Mouse (Mus musculus) embryonic facial prominence, embryonic 15.5 days (tissue): ENCODE data around the gene Lrrk2. TPM values are rescaled to one million over a fixed set of nuclear protein-coding genes. Genes with fewer than 3 reads are reported as not detected.

Experiments used
- ATAC-seq: fragments of 200-750 bp; cut with Nextera tagmentation; 2 replicates; pipeline ENCODE4 v1.8.0; 2017; ENCODE audit warnings: low read depth, moderate TSS enrichment; ENCODE audit not compliant: insufficient number of reproducible peaks, low FRiP score, low TSS enrichment
- H3K27ac ChIP-seq: fragments of 300-500 bp; sonication (generic); replicated peaks from 2 replicates; pipeline ENCODE4 v1.5.1; 2015; ENCODE audit warnings: mild to moderate bottlenecking, inconsistent platforms
- H3K27me3 ChIP-seq: fragments of 300-500 bp; sonication (generic); 2 replicates; pipeline ENCODE4 v1.6.1; 2015; ENCODE audit warnings: inconsistent platforms
- H3K36me3 ChIP-seq: fragments of 300-500 bp; sonication (generic); 2 replicates; pipeline ENCODE4 v1.6.1; 2015; ENCODE audit warnings: mild to moderate bottlenecking, inconsistent platforms
- H3K4me1 ChIP-seq: fragments of 300-500 bp; sonication (generic); 2 replicates; pipeline ENCODE4 v1.6.1; 2015; ENCODE audit warnings: inconsistent platforms
- H3K4me2 ChIP-seq: fragments of 300-500 bp; sonication (generic); replicated peaks from 2 replicates; pipeline ENCODE4 v1.6.1; 2015; ENCODE audit warnings: mild to moderate bottlenecking, inconsistent platforms
- H3K4me3 ChIP-seq: fragments of 300-500 bp; sonication (generic); replicated peaks from 2 replicates; pipeline ENCODE4 v1.5.1; 2015; ENCODE audit warnings: mild to moderate bottlenecking, inconsistent platforms
- H3K9ac ChIP-seq: fragments of 300-500 bp; sonication (generic); 2 replicates; pipeline ENCODE4 v1.6.1; 2015; ENCODE audit warnings: inconsistent platforms
- H3K9me3 ChIP-seq: fragments of 300-500 bp; sonication (generic); replicated peaks from 2 replicates; pipeline ENCODE4 v1.6.1; 2016; ENCODE audit warnings: inconsistent platforms
- WGBS: fragments of 180-500 bp; shearing (Covaris S2); methylation state at CpG from one replicate; pipeline ENCODE4 v1.1.7; 2015; 5-methylcytosine and 5-hydroxymethylcytosine counted together
- polyA plus RNA-seq: library from polyadenylated mRNA; unstranded; fragments of >200 nt; fragmentation: Nextera tagmentation; extraction: Ambion mirVana; gene quantifications from 2 replicates; pipeline ENCODE4 v1.2.1, GENCODE M21; 2015

Lrrk2 gene
- polyA plus RNA-seq, 1 experiment from 2014 or later: 5.7 TPM

- Histone ChIP-seq H3K4me3 (no peak overlapping the region), H3K9me3 (no peaks in the 10 kb centered on the region), H3K4me2 (no peak overlapping the region), H3K27me3 (no peaks in the 10 kb centered on the region), H3K4me1 (no peaks in the 10 kb centered on the region), H3K36me3 (no peaks in the 10 kb centered on the region), H3K27ac (no peak overlapping the region), H3K9ac (no peak overlapping the region)
- 54% methylated on average over 7 of the region's 7 CpGs for WGBS
- ATAC-seq: no peak
Measured at GRCm38 (mm10) chr15:91651493-91651892, 21.5 kb upstream of the Lrrk2 start.

- Histone ChIP-seq H3K4me1 (no peaks in the 10 kb centered on the region), H3K4me2 (no peak overlapping the region), H3K4me3 (no peak overlapping the region), H3K27ac (no peak overlapping the region), H3K36me3 (no peaks in the 10 kb centered on the region), H3K9ac (no peak overlapping the region), H3K9me3 (no peaks in the 10 kb centered on the region), H3K27me3 (no peaks in the 10 kb centered on the region)
- 87% methylated on average over 6 of the region's 6 CpGs for WGBS
- no peak for ATAC-seq
Measured at GRCm38 (mm10) chr15:91658227-91658626, 14.7 kb upstream of the Lrrk2 start.

GRCm38 (mm10) chr15:91660277-91661078, 12.5 kb upstream of the Lrrk2 start:
- no peaks in the 10 kb centered on the region for H3K27me3 ChIP-seq
- no peak overlapping the region for H3K4me3 ChIP-seq
- H3K36me3 ChIP-seq: no peaks in the 10 kb centered on the region
- no peak overlapping the region for H3K27ac ChIP-seq
- H3K4me2 ChIP-seq: no peak overlapping the region
- ATAC-seq: no peak
- 81% methylated on average over 6 of the region's 6 CpGs for WGBS
- no peak overlapping the region for H3K9ac ChIP-seq
- no peaks in the 10 kb centered on the region for H3K9me3 ChIP-seq
- no peaks in the 10 kb centered on the region for H3K4me1 ChIP-seq

- Histone ChIP-seq H3K27me3 (no peaks in the 10 kb centered on the region), H3K4me3 (no peak overlapping the region), H3K9me3 (no peaks in the 10 kb centered on the region), H3K4me1 (no peaks in the 10 kb centered on the region), H3K9ac (no peak overlapping the region), H3K27ac (no peak overlapping the region), H3K36me3 (no peaks in the 10 kb centered on the region), H3K4me2 (no peak overlapping the region)
- ATAC-seq: no peak
- WGBS: 80% methylated on average over 6 of the region's 6 CpGs
Measured at GRCm38 (mm10) chr15:91661079-91661369, 12.0 kb upstream of the Lrrk2 start.

GRCm38 (mm10) chr15:91664586-91665132, 8.3 kb upstream of the Lrrk2 start:
- H3K9ac ChIP-seq: no peak overlapping the region
- no peak for ATAC-seq
- H3K36me3 ChIP-seq: no peaks in the 10 kb centered on the region
- no peaks in the 10 kb centered on the region for H3K9me3 ChIP-seq
- H3K4me3 ChIP-seq: no peak overlapping the region
- no peak overlapping the region for H3K27ac ChIP-seq
- WGBS: 72% methylated on average over 10 of the region's 10 CpGs
- H3K4me2 ChIP-seq: no peak overlapping the region
- no peaks in the 10 kb centered on the region for H3K4me1 ChIP-seq
- H3K27me3 ChIP-seq: no peaks in the 10 kb centered on the region

- 81% methylated on average over 6 of the region's 6 CpGs for WGBS
- H3K27me3 ChIP-seq: no peaks in the 10 kb centered on the region
- ATAC-seq: no peak
Measured at GRCm38 (mm10) chr15:91665530-91665929, 7.4 kb upstream of the Lrrk2 start.

GRCm38 (mm10) chr15:91671216-91671615, 1.8 kb upstream of the Lrrk2 start:
- Histone ChIP-seq H3K4me3 (no peak overlapping the region), H3K36me3 (no peaks in the 10 kb centered on the region), H3K27ac (no peak overlapping the region), H3K27me3 (no peaks in the 10 kb centered on the region), H3K4me2 (no peak overlapping the region), H3K4me1 (0 out of 2 replicates have a peak, but pooled peaks cover 2% of the 10 kb centered on the region), H3K9ac (no peak overlapping the region), H3K9me3 (no peaks in the 10 kb centered on the region)
- ATAC-seq: no peak
- WGBS: 72% methylated on average over 2 of the region's 2 CpGs

More at GRCm38 (mm10) chr15:91665530-91665929, 7.4 kb upstream of the Lrrk2 start:
- Histone ChIP-seq H3K27ac (no peak overlapping the region), H3K4me3 (no peak overlapping the region), H3K4me1 (no peaks in the 10 kb centered on the region), H3K9ac (no peak overlapping the region), H3K4me2 (no peak overlapping the region), H3K9me3 (no peaks in the 10 kb centered on the region), H3K36me3 (no peaks in the 10 kb centered on the region)

GRCm38 (mm10) chr15:91671987-91672386, 988 bp upstream of the Lrrk2 start:
- no peak overlapping the region for H3K4me3 ChIP-seq
- 67% methylated on average over 5 of the region's 5 CpGs for WGBS
- no peaks in the 10 kb centered on the region for H3K27me3 ChIP-seq
- no peak overlapping the region for H3K4me2 ChIP-seq
- no peak for ATAC-seq
- H3K36me3 ChIP-seq: no peaks in the 10 kb centered on the region
- no peak overlapping the region for H3K9ac ChIP-seq
- H3K4me1 ChIP-seq: 0 out of 2 replicates have a peak, but pooled peaks cover 2% of the 10 kb centered on the region
- no peaks in the 10 kb centered on the region for H3K9me3 ChIP-seq
- H3K27ac ChIP-seq: peak overlapping the region; percentile 82; the same call in 1 of the 2 replicates

- no peaks in the 10 kb centered on the region for H3K27me3 ChIP-seq
- H3K27ac ChIP-seq: peak overlapping the region; percentile 82; the same call in 1 of the 2 replicates
- ATAC-seq: no peak
- H3K36me3 ChIP-seq: no peaks in the 10 kb centered on the region
- peak overlapping the region; percentile 61 for H3K4me3 ChIP-seq
- H3K4me2 ChIP-seq: peak overlapping the region; percentile 51
- peak overlapping the region; percentile 49 for H3K9ac ChIP-seq
- H3K4me1 ChIP-seq: 0 out of 2 replicates have a peak, but pooled peaks cover 2% of the 10 kb centered on the region
- H3K9me3 ChIP-seq: no peaks in the 10 kb centered on the region
- WGBS: 26% methylated on average over 5 of the region's 5 CpGs
Measured at GRCm38 (mm10) chr15:91673569-91673905, 562 bp downstream of the Lrrk2 start.

- Histone ChIP-seq H3K9ac (no peak overlapping the region), H3K27me3 (no peaks in the 10 kb centered on the region), H3K4me3 (no peak overlapping the region), H3K36me3 (peaks cover 7% of the 10 kb centered on the region; the same call in 1 of the 2 replicates), H3K4me1 (no peaks in the 10 kb centered on the region), H3K9me3 (no peaks in the 10 kb centered on the region), H3K4me2 (no peak overlapping the region), H3K27ac (no peak overlapping the region)
- WGBS: 77% methylated on average over 2 of the region's 2 CpGs
- ATAC-seq: no peak
Measured at GRCm38 (mm10) chr15:91680116-91680515, 7.1 kb downstream of the Lrrk2 start.

- no peaks in the 10 kb centered on the region for H3K4me1 ChIP-seq
- H3K27me3 ChIP-seq: no peaks in the 10 kb centered on the region
- H3K4me3 ChIP-seq: no peak overlapping the region
- no peak for ATAC-seq
- no peak overlapping the region for H3K4me2 ChIP-seq
- H3K36me3 ChIP-seq: peaks cover 7% of the 10 kb centered on the region; the same call in 1 of the 2 replicates
- WGBS: 81% methylated on average over 7 of the region's 7 CpGs
- H3K9ac ChIP-seq: no peak overlapping the region
- no peak overlapping the region for H3K27ac ChIP-seq
- H3K9me3 ChIP-seq: no peaks in the 10 kb centered on the region
Measured at GRCm38 (mm10) chr15:91685880-91686563, 13.0 kb downstream of the Lrrk2 start.
